Mouse (Mus musculus): ENCODE results near the gene D2hgdh. TPM values are rescaled to one million over a fixed set of nuclear protein-coding genes. Genes with fewer than 3 reads are reported as not detected.
"Not testable (repeated sequence)": the region's sequence is repeated elsewhere in the genome, so short reads cannot be mapped to it uniquely, and the experiment has no call there.

The D2hgdh gene
- polyA plus RNA-seq, 1 experiment = 8.7 TPM

GRCm38 (mm10) chr1:93825105-93825674 is 481 bp downstream of the D2hgdh start:
- DNase-seq (ENCODE audit: low read depth, low spot score) = peak; percentile 98
- under 1% methylated on average over 30 of the region's 30 CpGs for WGBS

GRCm38 (mm10) chr1:93825771-93826539 is 1.2 kb downstream of the D2hgdh start:
- no peak for DNase-seq (ENCODE audit: low read depth, low spot score)

GRCm38 (mm10) chr1:93826540-93826835 is 1.8 kb downstream of the D2hgdh start:
- WGBS = 93% methylated on average over 9 of the region's 9 CpGs
- no peak for DNase-seq (ENCODE audit: low read depth, low spot score)

More at GRCm38 (mm10) chr1:93825771-93826539, 1.2 kb downstream of the D2hgdh start:
- WGBS = 37% methylated on average over 27 of the region's 27 CpGs

- WGBS = 51% methylated on average over 3 of the region's 4 CpGs
- not testable (repeated sequence) for DNase-seq (ENCODE audit: low read depth, low spot score)
Observed at GRCm38 (mm10) chr1:93832754-93833360, 8.1 kb downstream of the D2hgdh start.

GRCm38 (mm10) chr1:93834671-93835150 is 10.0 kb downstream of the D2hgdh start:
- WGBS = 87% methylated on average over 7 of the region's 7 CpGs
- DNase-seq (ENCODE audit: low read depth, low spot score) = no peak

GRCm38 (mm10) chr1:93835211-93835610 is 10.5 kb downstream of the D2hgdh start:
- WGBS = 88% methylated on average over 4 of the region's 4 CpGs
- no peak for DNase-seq (ENCODE audit: low read depth, low spot score)

GRCm38 (mm10) chr1:93835876-93836531 is 11.3 kb downstream of the D2hgdh start:
- WGBS = 86% methylated on average over 6 of the region's 6 CpGs
- DNase-seq (ENCODE audit: low read depth, low spot score) = no peak

- 79% methylated on average over 2 of the region's 2 CpGs for WGBS
- no peak for DNase-seq (ENCODE audit: low read depth, low spot score)
Observed at GRCm38 (mm10) chr1:93836532-93836913, 11.8 kb downstream of the D2hgdh start.

- DNase-seq (ENCODE audit: low read depth, low spot score) = no peak
- WGBS = 92% methylated on average over 8 of the region's 8 CpGs
Observed at GRCm38 (mm10) chr1:93837335-93837734, 12.6 kb downstream of the D2hgdh start.

GRCm38 (mm10) chr1:93838569-93838968 is 13.9 kb downstream of the D2hgdh start:
- 84% methylated on average over 7 of the region's 8 CpGs for WGBS
- DNase-seq (ENCODE audit: low read depth, low spot score) = not testable (repeated sequence)

GRCm38 (mm10) chr1:93845766-93846366 is 21.2 kb downstream of the D2hgdh start:
- not testable (repeated sequence) for DNase-seq (ENCODE audit: low read depth, low spot score)
- 78% methylated on average over 3 of the region's 3 CpGs for WGBS

GRCm38 (mm10) chr1:93855790-93856189 is 31.1 kb downstream of the D2hgdh start:
- DNase-seq (ENCODE audit: low read depth, low spot score) = not testable (repeated sequence)
- WGBS = 88% methylated on average over 4 of the region's 4 CpGs

- 26% methylated on average over 6 of the region's 6 CpGs for WGBS
- no peak for DNase-seq (ENCODE audit: low read depth, low spot score)
Observed at GRCm38 (mm10) chr1:93857370-93857769, 32.7 kb downstream of the D2hgdh start.

- no peak for DNase-seq (ENCODE audit: low read depth, low spot score)
- 26% methylated on average over 3 of the region's 3 CpGs for WGBS
Observed at GRCm38 (mm10) chr1:93857991-93858390, 33.3 kb downstream of the D2hgdh start.

- DNase-seq (ENCODE audit: low read depth, low spot score) = peak; percentile 29
Observed at GRCm38 (mm10) chr1:93859619-93860018, 34.9 kb downstream of the D2hgdh start.

- WGBS = 46% methylated on average over 2 of the region's 2 CpGs
- DNase-seq (ENCODE audit: low read depth, low spot score) = not testable (repeated sequence)
Observed at GRCm38 (mm10) chr1:93861048-93861447, 36.3 kb downstream of the D2hgdh start, which contains the start of gene Gal3st2. Gene Gal3st2 (plus strand): TSS chr1:93861306.

- DNase-seq (ENCODE audit: low read depth, low spot score) = not testable (repeated sequence)
- WGBS = 56% methylated on average over 1 of the region's 1 CpGs
Observed at GRCm38 (mm10) chr1:93871594-93872105, 46.9 kb downstream of the D2hgdh start.

- WGBS = 93% methylated on average over 16 of the region's 22 CpGs
- not testable (repeated sequence) for DNase-seq (ENCODE audit: low read depth, low spot score)
Observed at GRCm38 (mm10) chr1:93874405-93874804, 49.7 kb downstream of the D2hgdh start.

GRCm38 (mm10) chr1:93881778-93882177 is 57.1 kb downstream of the D2hgdh start:
- no CpG with 5 or more reads among the region's 11 CpGs for WGBS

GRCm38 (mm10) chr1:93890936-93891335 is 66.2 kb downstream of the D2hgdh start:
- DNase-seq (ENCODE audit: low read depth, low spot score) = not testable (repeated sequence)
- WGBS = 43% methylated on average over 1 of the region's 1 CpGs

More at GRCm38 (mm10) chr1:93881778-93882177, 57.1 kb downstream of the D2hgdh start:
- DNase-seq (ENCODE audit: low read depth, low spot score) = not testable (repeated sequence)
